Mouse (Mus musculus): ENCODE measurements at regions not wholly inside any gene's neighbourhood (a gene's known extent, or its start where the extent isn't known, plus 50 kb on each side); places are given as distances from the start of the nearest gene placed in this dataset.

GRCm38 (mm10) chr1:193689601-193690000 is 319.5 kb upstream of the Camk1g start:
- TF ChIP-seq CTCF (IDR thresholded peaks at IDR 0.05; ENCODE audit: borderline replicate concordance, extremely low read depth, insufficient read depth, insufficient read length), result no peak
- TF ChIP-seq POLR2A (IDR thresholded peaks at IDR 0.05; ENCODE audit: borderline replicate concordance, extremely low read depth, insufficient read depth, insufficient read length, poor library complexity, severe bottlenecking), result no peak
